Mouse (Mus musculus): ENCODE data around the gene Cpa4.

Gene Cpa4

GRCm38 (mm10) chr6:30591851-30592404 is 23.8 kb downstream of the Cpa4 start:
- DNase-seq (ENCODE audit: low spot score): no peak

GRCm38 (mm10) chr6:30592417-30592974 is 24.3 kb downstream of the Cpa4 start:
- DNase-seq (ENCODE audit: low spot score): no peak

- DNase-seq (ENCODE audit: low spot score): no peak
These were observed 26.2 kb downstream of the Cpa4 start for GRCm38 (mm10) chr6:30594364-30594763.

GRCm38 (mm10) chr6:30596230-30596898 is 28.2 kb downstream of the Cpa4 start:
- DNase-seq (ENCODE audit: low spot score): no peak

GRCm38 (mm10) chr6:30600033-30600432 is 31.9 kb downstream of the Cpa4 start:
- DNase-seq (ENCODE audit: low spot score): no peak

- no peak for DNase-seq (ENCODE audit: low spot score)
These were observed 32.8 kb downstream of the Cpa4 start for GRCm38 (mm10) chr6:30600995-30601394.

GRCm38 (mm10) chr6:30604342-30604867 is 36.2 kb downstream of the Cpa4 start:
- no peak for DNase-seq (ENCODE audit: low spot score)

- no peak for DNase-seq (ENCODE audit: low spot score)
These were observed 36.9 kb downstream of the Cpa4 start for GRCm38 (mm10) chr6:30605111-30605510.

GRCm38 (mm10) chr6:30605672-30606071 is 37.5 kb downstream of the Cpa4 start:
- no peak for DNase-seq (ENCODE audit: low spot score)

GRCm38 (mm10) chr6:30610710-30611109 is 42.5 kb downstream of the Cpa4 start, which contains the start of gene Cpa5:
TSS of gene Cpa5 (plus strand) at chr6:30611010.
- no peak for DNase-seq (ENCODE audit: low spot score)

GRCm38 (mm10) chr6:30611212-30611611 is 43.0 kb downstream of the Cpa4 start:
- no peak for DNase-seq (ENCODE audit: low spot score)

GRCm38 (mm10) chr6:30614251-30614650 is 46.1 kb downstream of the Cpa4 start:
- no peak for DNase-seq (ENCODE audit: low spot score)

GRCm38 (mm10) chr6:30615741-30616140 is 47.6 kb downstream of the Cpa4 start:
- no peak for DNase-seq (ENCODE audit: low spot score)

GRCm38 (mm10) chr6:30616491-30616941 is 48.3 kb downstream of the Cpa4 start:
- no peak for DNase-seq (ENCODE audit: low spot score)

GRCm38 (mm10) chr6:30617020-30617958 is 49.1 kb downstream of the Cpa4 start:
- DNase-seq (ENCODE audit: low spot score): no peak

GRCm38 (mm10) chr6:30617959-30618590 is 49.9 kb downstream of the Cpa4 start:
- DNase-seq (ENCODE audit: low spot score): no peak

GRCm38 (mm10) chr6:30618735-30619134 is 50.6 kb downstream of the Cpa4 start:
- DNase-seq (ENCODE audit: low spot score): no peak

- DNase-seq (ENCODE audit: low spot score): no peak
These were observed 51.4 kb downstream of the Cpa4 start for GRCm38 (mm10) chr6:30619606-30620005.

- no peak for DNase-seq (ENCODE audit: low spot score)
These were observed 52.4 kb downstream of the Cpa4 start for GRCm38 (mm10) chr6:30620591-30620990.

GRCm38 (mm10) chr6:30620994-30621393 is 52.8 kb downstream of the Cpa4 start:
- no peak for DNase-seq (ENCODE audit: low spot score)

GRCm38 (mm10) chr6:30621986-30622389 is 53.8 kb downstream of the Cpa4 start:
- no peak for DNase-seq (ENCODE audit: low spot score)

GRCm38 (mm10) chr6:30624763-30625162 is 56.6 kb downstream of the Cpa4 start:
- DNase-seq (ENCODE audit: low spot score): no peak

Measured in testis, postnatal 14 days (tissue).